Mouse (Mus musculus) megakaryocyte-erythroid progenitor cell, adult 5-6 weeks (primary cell): Measurements from ENCODE around the gene Dexi. TPM values are rescaled to one million over a fixed set of nuclear protein-coding genes. Genes with fewer than 3 reads are reported as not detected.
A peak's percentile ranks its signal among the peaks of the same experiment; 100 is the strongest.

Source experiments
- ATAC-seq: replicated peaks from 2 replicates; pipeline ENCODE4 v1.8.0; 2016; ENCODE audit warnings: mild to moderate bottlenecking, inconsistent platforms; ENCODE audit not compliant: severe bottlenecking, poor library complexity, low FRiP score, low TSS enrichment
- total RNA-seq, 2 experiments: library from RNA; stranded (forward) in 1 of 2; stranded (reverse) in 1 of 2; fragments of 200-1000, 215-1000 nt in 1 of 2; fragments of >200 nt in 1 of 2; fragmentation: Nextera tagmentation in 1 of 2; gene quantifications; 2 replicates each; pipeline ENCODE4 v1.2.3; 2014 to 2017

Gene Dexi
- total RNA-seq (2014; fragmentation: Nextera tagmentation), result 12.5 and 13.2 TPM in 2 replicates
- total RNA-seq (2017), result 1.8 and 3.2 TPM in 2 replicates

GRCm38 (mm10) chr16:10542698-10543365 lies at the start of gene Dexi:
Gene Dexi (minus strand): TSS chr16:10543054.
- peak; percentile 92 for ATAC-seq

- peak; percentile 71 for ATAC-seq
Observed at GRCm38 (mm10) chr16:10586546-10586945, 43.7 kb upstream of the Dexi start.

GRCm38 (mm10) chr16:10585165-10585564 lies 42.3 kb upstream of the Dexi start:
- 0 out of 2 replicates have a peak, but pooled peaks have one; percentile 18 for ATAC-seq

- no peak for ATAC-seq
Observed at GRCm38 (mm10) chr16:10581234-10581898, 38.5 kb upstream of the Dexi start.

DNA sequence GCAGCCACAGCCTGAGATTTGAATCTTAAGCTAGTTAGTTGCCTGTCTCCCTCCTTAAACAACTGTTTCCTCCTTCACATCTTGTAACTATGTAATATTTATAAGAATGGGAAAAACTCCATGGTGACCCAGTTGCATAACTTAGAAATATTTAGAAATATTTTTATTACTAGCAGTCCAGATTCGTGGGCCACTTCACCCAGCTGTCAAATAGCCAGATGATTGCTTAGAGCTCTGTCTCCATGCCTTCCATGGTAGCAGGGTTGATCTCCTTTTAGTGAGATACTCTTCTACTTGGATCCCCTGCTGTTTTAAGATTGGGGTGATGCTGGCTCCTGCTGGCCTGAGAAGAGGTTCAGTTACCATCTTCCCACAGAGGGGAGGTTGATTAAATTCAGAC lies 35.5 kb upstream of the Dexi start:
- ATAC-seq, result no peak

DNA sequence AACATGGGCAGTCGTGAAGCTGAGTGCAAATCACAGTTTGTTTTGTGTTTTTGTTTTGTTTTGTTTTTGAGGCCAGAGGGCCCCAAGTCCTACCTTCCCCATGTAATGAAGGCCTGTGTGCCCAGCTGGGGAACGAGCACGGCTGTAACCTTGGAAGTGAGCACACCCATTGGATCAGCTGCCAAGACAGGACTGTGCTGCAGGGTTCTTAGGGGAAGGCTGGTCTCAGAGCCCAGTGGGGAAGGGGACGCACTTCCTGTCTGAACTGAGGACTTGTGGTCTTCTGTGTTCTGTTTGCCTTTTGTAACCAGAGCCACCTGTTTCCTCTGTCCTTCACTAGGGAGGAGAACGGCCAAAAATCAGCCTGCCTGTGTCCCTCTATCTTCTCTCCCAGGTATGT lies 34.7 kb upstream of the Dexi start:
- ATAC-seq, result no peak

GRCm38 (mm10) chr16:10575915-10576314 lies 33.1 kb upstream of the Dexi start:
- no peak for ATAC-seq

DNA sequence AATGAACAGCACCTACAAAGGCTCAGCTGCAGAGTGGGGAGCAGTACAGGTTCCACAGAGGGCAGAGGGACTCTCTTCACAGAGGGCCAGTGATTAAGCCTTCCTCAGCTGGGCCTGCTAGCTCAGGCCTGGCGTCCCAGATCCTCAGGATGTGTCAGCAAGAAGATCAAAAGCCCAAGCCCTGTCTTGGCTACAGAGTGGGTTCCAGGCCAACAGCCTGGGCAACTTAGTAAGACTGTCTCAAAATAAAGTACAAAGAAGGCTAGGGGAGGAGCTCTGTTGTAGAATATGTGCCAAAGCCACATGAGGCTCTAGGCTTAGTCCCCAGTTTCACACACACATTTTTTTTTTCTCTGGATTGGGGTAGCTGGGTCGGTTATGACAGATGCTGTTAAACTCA lies 32.1 kb upstream of the Dexi start:
- no peak for ATAC-seq

DNA sequence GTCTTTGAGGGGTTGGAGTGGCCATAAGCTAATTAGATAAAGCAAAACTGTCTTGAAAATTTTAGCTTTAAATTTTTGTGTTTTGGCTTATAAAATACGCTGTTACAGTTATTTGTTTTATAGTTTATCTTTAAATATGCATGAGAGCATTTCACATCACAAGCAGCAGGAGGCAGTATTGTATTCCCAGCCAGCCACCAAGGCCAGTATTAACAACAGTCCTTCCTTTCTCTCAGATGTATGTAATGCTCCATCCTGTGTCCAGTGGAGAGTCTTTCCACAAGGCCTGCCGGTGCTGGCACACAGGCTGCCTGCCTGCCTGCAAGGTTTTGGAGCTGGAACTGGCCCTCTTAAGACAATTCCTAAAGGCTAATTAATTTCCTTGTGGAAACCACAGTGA lies 29.0 kb upstream of the Dexi start:
- ATAC-seq, result 0 out of 2 replicates have a peak, but pooled peaks have one; percentile 42

- no peak for ATAC-seq
Observed at GRCm38 (mm10) chr16:10570708-10571107, 27.9 kb upstream of the Dexi start.

GRCm38 (mm10) chr16:10569809-10570395 lies 27.0 kb upstream of the Dexi start:
- ATAC-seq, result no peak

DNA sequence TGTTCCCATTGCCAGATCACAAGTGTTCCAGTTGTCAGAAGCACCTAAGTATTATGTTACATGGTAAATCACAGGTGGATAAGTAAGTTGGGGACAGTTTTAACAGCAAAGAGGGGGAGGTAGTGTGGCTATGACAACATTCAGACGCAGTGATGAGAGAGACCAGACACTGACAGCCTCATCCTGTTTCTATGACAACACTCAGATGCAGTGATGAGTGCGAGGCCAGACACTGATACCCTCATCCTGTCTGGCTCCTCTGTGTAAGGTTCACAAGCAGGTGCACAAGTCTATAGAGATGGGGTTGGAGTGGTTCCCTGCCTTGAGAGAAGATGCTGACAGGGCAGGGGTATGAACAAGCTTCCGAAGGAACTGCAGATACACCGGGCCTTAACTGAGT lies 24.3 kb upstream of the Dexi start:
- no peak for ATAC-seq

- ATAC-seq, result peak; percentile 97
Observed at GRCm38 (mm10) chr16:10565278-10565885, 22.5 kb upstream of the Dexi start.

GRCm38 (mm10) chr16:10559991-10560390 lies 17.1 kb upstream of the Dexi start:
- ATAC-seq, result no peak

DNA sequence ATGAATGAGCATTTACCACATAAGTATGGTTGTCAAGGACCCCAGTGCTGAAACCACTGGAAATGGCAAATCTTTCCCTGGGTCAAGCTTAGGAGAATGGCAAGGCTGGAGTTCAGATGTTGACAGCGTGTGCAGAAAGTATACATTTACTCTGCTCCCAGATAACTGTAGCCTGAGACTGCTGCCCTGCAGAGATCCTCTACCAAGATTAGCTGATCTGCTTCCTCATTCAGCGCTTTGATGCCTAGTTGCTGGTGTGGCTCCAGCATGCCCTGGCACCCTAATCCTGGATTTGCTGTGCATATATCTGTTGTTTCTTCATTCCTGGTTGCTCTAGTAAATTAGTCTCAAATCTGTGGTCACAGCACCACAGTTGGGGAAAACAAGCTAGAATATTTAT lies 11.0 kb upstream of the Dexi start:
- peak; percentile 60 for ATAC-seq

GRCm38 (mm10) chr16:10551592-10551991 lies 8.7 kb upstream of the Dexi start:
- no peak for ATAC-seq

- no peak for ATAC-seq
Observed at GRCm38 (mm10) chr16:10549600-10549999, 6.7 kb upstream of the Dexi start.

DNA sequence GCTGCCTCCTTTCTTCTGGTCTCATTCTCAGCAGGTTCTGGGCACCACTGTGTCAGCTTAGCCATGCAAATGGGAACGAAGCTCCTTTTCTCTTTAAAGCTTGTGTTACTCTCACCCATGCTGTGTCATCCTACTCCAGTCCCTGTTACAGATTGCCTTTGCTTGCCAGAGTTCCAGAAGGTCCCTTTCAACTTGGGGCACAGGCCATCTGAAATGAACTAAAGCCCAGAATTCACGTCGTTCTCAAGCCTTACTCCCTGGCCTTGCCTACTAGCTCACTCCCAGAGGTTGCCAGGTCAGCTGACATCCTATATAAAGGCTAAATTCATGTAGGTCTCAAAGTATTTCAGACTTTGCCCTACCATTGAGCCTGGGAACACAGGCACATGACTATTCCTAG lies 6.1 kb upstream of the Dexi start:
- no peak for ATAC-seq

GRCm38 (mm10) chr16:10546865-10547264 lies 4.0 kb upstream of the Dexi start:
- no peak for ATAC-seq

DNA sequence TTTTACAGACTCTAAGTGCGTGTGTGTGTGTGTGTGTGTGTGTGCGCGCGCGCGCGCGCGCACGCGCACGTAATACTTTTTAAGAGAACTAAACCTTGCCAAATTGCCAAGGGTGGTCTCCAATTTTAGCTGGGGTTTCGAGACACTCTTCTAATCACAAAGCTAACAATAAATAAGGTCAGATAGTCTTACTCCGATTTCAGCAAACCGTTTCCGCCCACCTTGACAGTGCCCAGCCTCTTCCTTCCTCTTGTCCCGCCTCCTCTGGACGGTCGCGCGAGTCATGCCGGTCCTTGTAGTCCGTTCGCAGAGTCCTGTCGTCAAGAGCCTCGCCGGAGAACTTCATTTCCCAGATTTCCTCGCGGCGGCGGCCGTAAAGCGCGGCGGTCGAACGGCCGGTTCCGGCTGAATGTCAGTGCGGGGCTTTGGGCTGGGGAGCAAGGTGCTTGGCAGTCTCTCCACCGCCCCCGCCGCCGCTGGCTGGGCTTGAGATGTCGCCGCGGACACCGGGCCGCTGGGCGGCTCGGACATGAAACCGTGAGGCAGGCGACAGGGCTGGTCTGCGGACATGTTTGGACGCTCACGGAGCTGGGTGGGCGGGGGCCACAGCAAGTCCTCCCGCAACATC lies 2.3 kb upstream of the Dexi start, which contains the start of gene Clec16a:
Clec16a (plus strand) TSS at position 345 of the 628 bp plus-strand sequence.
- ATAC-seq, result peak; percentile 77
